Mouse (Mus musculus) megakaryocyte, embryonic 14.5 days (primary cell): ENCODE results near the gene Ngef. TPM values are rescaled to one million over a fixed set of nuclear protein-coding genes. Genes with fewer than 3 reads are reported as not detected.

Source experiments
- H3K27me3 ChIP-seq: replicated peaks from 2 replicates; pipeline ENCODE3; 2012; ENCODE audit warnings: inconsistent platforms
- H3K36me3 ChIP-seq: replicated peaks from 2 replicates; pipeline ENCODE3; 2012; ENCODE audit warnings: low read length, inconsistent platforms, mixed read lengths
- H3K4me1 ChIP-seq: 2 replicates; pipeline ENCODE4 v1.6.1; 2012; ENCODE audit warnings: inconsistent platforms
- H3K4me3 ChIP-seq: replicated peaks from 2 replicates; pipeline ENCODE3; 2012; ENCODE audit warnings: moderate library complexity, mild to moderate bottlenecking, inconsistent platforms
- H3K9me3 ChIP-seq: 2 replicates; pipeline ENCODE4 v1.6.1; 2012; ENCODE audit warnings: inconsistent platforms
- FLI1 ChIP-seq: IDR thresholded peaks from 2 replicates; pipeline ENCODE4 v1.6.1; 2012; ENCODE audit warnings: low read length, inconsistent platforms, mixed read lengths
- GATA1 ChIP-seq: IDR thresholded peaks from 3 replicates; pipeline ENCODE4 v1.6.1; 2012; ENCODE audit warnings: mixed read lengths, low read length, inconsistent platforms, borderline replicate concordance
- polyA plus RNA-seq: library from polyadenylated mRNA; stranded (reverse); fragments of >175 nt; gene quantifications from 2 replicates; pipeline ENCODE4 v1.2.3, GENCODE M21; 2012; ENCODE audit warnings: low replicate concordance; ENCODE audit not compliant: insufficient read depth

Ngef gene
- not detected in 2 replicates for polyA plus RNA-seq

DNA sequence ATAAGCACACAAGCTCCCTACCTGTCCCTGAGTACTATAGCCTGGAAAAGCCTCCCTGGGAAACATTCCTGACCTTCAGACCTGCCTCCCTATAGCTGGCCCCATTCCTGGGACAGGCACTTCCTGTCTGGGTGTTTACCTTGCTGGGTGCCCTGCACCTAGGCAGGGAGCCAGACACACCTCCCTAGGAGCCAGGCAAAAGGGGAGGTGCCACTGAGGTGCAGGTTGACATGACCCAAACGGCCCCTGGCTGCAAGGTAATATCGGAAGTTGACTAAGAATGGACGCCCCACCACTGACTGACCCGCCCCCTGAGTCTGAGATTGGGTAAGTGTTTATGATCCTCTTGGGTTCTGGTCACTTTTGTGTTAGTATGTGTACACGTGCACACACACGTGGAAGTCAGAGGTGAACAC is at the start of gene Ngef:
Gene Ngef (minus strand): TSS at position 71 of the 416 bp plus-strand sequence.
- TF ChIP-seq FLI1 (no peak), GATA1 (no peak)
- H3K4me1 ChIP-seq = no peaks in the 10 kb centered on the region
- H3K4me3 ChIP-seq = no peak within 1 kb of the TSS
- H3K27me3 ChIP-seq = peaks cover 55% of the 10 kb centered on the region
- H3K36me3 ChIP-seq = no peaks in the 10 kb centered on the region
- H3K9me3 ChIP-seq = peaks cover 15% of the 10 kb centered on the region; the same call in 1 of the 2 replicates

DNA sequence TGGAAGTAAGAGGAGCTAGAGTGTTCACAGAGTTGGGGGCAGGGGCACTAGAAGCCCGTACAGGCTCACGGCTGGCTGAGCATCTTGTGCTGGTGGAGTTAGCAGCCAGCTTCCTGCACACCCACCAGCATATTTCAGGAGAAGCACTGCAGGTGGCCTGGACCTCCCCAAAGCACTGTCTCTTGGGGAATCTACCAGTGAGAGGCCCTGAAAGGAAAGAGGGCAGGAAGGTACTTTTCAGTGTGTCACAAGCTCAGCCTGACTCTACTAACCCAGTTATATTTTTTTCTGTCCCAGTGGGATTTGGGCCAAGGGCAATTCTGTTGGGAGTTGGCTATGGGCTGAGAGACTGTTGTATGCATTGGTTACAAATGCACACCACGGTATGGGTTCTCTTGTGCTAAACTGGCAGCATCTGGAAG is 48.2 kb upstream of the Ngef start:
- no peaks in the 10 kb centered on the region for H3K9me3 ChIP-seq
- peak overlapping the region; percentile 92 for H3K4me3 ChIP-seq
- no peaks in the 10 kb centered on the region for H3K27me3 ChIP-seq
- peaks cover 44% of the 10 kb centered on the region for H3K36me3 ChIP-seq
- TF ChIP-seq GATA1 (no peak), FLI1 (no peak)
- peaks cover 74% of the 10 kb centered on the region for H3K4me1 ChIP-seq

- Histone ChIP-seq H3K4me1 (peaks cover 69% of the 10 kb centered on the region), H3K4me3 (peak overlapping the region; percentile 92)
Measured at GRCm38 (mm10) chr1:87621146-87621857, 47.6 kb upstream of the Ngef start.

DNA sequence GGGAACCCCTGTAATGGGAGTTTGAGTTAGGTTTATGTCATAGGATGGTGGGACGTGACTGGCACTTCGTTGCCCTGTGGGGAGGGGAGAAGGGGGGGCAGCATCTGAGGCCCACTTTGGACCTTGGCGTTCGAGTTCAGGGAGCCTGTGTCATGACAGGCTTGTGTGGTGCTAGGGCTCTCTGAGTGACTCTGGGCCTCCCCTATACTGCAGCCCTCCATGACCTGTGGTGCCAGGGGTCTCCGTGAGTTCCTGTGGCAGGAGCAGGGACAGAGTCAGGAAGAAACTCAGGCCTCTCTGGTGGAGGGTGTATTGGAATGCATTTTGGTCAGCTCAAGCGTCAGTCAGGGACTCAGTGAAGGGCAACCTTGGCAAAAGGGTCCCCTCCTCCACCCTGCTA is 47.0 kb upstream of the Ngef start:
- TF ChIP-seq FLI1 (no peak), GATA1 (no peak)
- H3K9me3 ChIP-seq = no peaks in the 10 kb centered on the region
- peaks cover 67% of the 10 kb centered on the region for H3K4me1 ChIP-seq

More at GRCm38 (mm10) chr1:87621146-87621857, 47.6 kb upstream of the Ngef start:
- H3K36me3 ChIP-seq = peaks cover 41% of the 10 kb centered on the region
- no peaks in the 10 kb centered on the region for H3K9me3 ChIP-seq
- TF ChIP-seq GATA1 = no peak
- no peak for TF ChIP-seq FLI1
- H3K27me3 ChIP-seq = no peaks in the 10 kb centered on the region

DNA sequence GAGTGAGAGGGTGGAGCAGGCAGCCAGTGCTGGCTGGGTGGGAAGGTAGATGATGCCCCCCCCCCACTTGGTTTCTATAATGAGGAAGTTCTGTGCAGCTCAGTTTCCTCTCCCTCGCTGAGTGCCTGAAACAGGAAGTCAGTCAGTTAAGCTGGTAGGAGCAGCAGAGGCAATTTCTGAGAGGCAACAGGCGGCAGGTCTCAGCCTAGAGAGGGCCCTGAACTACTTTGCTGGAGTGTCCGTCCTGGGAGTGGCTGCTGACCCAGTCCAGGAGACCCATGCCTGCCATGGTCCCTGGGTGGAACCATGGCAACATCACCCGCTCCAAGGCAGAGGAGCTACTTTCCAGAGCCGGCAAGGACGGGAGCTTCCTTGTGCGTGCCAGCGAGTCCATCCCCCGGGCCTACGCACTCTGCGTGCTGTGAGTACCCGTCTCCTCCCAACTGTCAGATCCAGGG is 46.6 kb upstream of the Ngef start, which contains the start of gene Inpp5d:
Gene Inpp5d (plus strand): TSS at position 102 of the 458 bp plus-strand sequence.
- H3K4me1 ChIP-seq = peaks cover 66% of the 10 kb centered on the region
- no peak for TF ChIP-seq GATA1

More for the DNA sequence above, 47.0 kb upstream of the Ngef start:
- Histone ChIP-seq H3K36me3 (peaks cover 38% of the 10 kb centered on the region), H3K27me3 (no peaks in the 10 kb centered on the region), H3K4me3 (peak overlapping the region; percentile 92)

GRCm38 (mm10) chr1:87614576-87615295 is 41.1 kb upstream of the Ngef start:
- Histone ChIP-seq H3K36me3 (no peaks in the 10 kb centered on the region), H3K27me3 (peaks cover 3% of the 10 kb centered on the region), H3K4me3 (no peak overlapping the region), H3K4me1 (peaks cover 17% of the 10 kb centered on the region), H3K9me3 (peaks cover 7% of the 10 kb centered on the region)
- no peak for TF ChIP-seq FLI1
- no peak for TF ChIP-seq GATA1

More for the DNA sequence above, 46.6 kb upstream of the Ngef start, which contains the start of gene Inpp5d:
- Histone ChIP-seq H3K27me3 (no peaks in the 10 kb centered on the region), H3K4me3 (peak within 1 kb of the TSS; percentile 92), H3K36me3 (peaks cover 36% of the 10 kb centered on the region), H3K9me3 (no peaks in the 10 kb centered on the region)

- H3K4me3 ChIP-seq = no peak overlapping the region
- peaks cover 7% of the 10 kb centered on the region for H3K9me3 ChIP-seq
- no peaks in the 10 kb centered on the region for H3K36me3 ChIP-seq
- TF ChIP-seq GATA1 (no peak), FLI1 (no peak)
- peaks cover 26% of the 10 kb centered on the region for H3K27me3 ChIP-seq
- peaks cover 41% of the 10 kb centered on the region for H3K4me1 ChIP-seq
Measured at GRCm38 (mm10) chr1:87608416-87609046, 34.9 kb upstream of the Ngef start.

- Histone ChIP-seq H3K4me3 (no peak overlapping the region), H3K36me3 (no peaks in the 10 kb centered on the region), H3K9me3 (0 out of 2 replicates have a peak, but pooled peaks cover under 1% of the 10 kb centered on the region), H3K27me3 (peaks cover 36% of the 10 kb centered on the region), H3K4me1 (peaks cover 41% of the 10 kb centered on the region)
- TF ChIP-seq GATA1 = no peak
- no peak for TF ChIP-seq FLI1
Measured at GRCm38 (mm10) chr1:87607385-87608091, 33.9 kb upstream of the Ngef start.

DNA sequence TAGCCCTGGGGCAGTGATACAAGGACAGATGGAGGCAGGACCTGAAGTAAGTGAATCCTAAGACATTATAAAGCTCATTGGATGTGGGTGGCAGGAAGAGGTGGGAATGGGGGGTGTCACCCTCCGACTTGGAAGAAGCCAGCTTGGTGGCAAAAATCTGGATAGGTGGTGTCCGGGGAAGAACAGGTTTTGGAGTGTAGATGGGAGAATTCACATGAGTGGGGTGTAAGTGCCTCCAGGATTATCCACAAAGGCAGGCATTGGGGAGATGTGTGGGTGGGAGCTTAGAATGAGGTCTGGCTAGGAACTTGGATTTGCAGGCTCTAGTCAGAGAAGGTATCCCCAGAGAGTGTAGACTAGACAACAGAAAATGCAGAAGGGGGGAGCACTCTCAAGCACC is 31.6 kb upstream of the Ngef start:
- peaks cover 42% of the 10 kb centered on the region for H3K27me3 ChIP-seq
- TF ChIP-seq FLI1 (no peak), GATA1 (no peak)
- no peaks in the 10 kb centered on the region for H3K9me3 ChIP-seq
- peaks cover 41% of the 10 kb centered on the region for H3K4me1 ChIP-seq
- no peaks in the 10 kb centered on the region for H3K36me3 ChIP-seq
- no peak overlapping the region for H3K4me3 ChIP-seq
